Mouse (Mus musculus): ENCODE data around the gene Tsc22d4. TPM values are rescaled to one million over a fixed set of nuclear protein-coding genes. Genes with fewer than 3 reads are reported as not detected.

Tsc22d4 gene
- polyA plus RNA-seq, 1 experiment: 440 TPM

DNA sequence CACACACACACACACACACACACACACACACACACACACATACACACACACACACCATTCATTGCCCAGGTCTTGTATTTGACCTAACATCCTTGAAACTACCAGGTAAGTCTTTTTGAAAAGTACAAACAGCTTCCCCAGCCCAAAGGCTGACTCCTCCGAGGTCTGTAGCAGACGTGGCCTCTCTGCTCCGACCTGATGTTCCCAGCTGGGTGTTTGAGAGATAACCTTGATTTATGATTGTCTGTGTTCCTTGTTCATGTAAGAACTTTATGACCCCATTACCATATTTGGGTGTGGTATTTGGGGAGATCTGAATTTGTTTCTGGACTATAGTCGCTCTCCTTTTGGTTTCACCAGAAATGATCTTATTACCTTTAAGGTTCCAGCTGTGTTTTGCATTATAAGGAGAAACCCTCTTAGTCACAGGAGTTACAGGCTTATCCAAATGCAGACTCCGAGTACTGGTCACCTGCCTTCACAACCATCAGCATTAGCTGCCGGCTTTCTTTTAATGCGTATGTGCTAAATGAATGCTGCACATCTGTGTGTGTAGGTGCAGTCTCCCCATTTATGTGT is 31.8 kb downstream of the Tsc22d4 start:
- no peak for TF ChIP-seq GATA1 (IDR thresholded peaks at IDR 0.05; ENCODE audit: low read length)

DNA sequence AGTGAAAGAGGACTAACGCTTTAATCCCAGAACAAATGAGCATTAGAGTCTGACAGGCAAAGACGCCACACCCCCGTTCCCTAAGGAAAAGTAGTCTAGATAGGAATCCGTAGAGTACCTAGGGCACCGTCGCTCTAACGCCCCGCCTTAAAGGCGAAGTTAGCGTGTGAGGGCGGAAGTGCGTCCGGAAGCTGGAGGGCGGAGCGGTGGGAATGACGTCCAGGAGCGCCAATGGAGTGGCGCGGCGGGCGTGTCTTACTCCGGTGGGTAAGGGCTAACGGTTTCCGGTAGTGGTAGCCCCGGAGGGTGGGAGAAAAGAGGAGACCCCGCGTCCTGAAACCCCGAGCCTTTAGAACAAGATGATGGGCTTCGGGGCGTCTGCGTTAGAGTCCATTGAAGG is 33.1 kb downstream of the Tsc22d4 start, which contains the start of gene Ppp1r35:
TSS of gene Ppp1r35 (plus strand) at position 215 of the 400 bp plus-strand sequence.
- no peak for TF ChIP-seq GATA1 (IDR thresholded peaks at IDR 0.05; ENCODE audit: low read length)

GRCm38 (mm10) chr5:137779053-137779933 is 33.8 kb downstream of the Tsc22d4 start:
- TF ChIP-seq GATA1 (IDR thresholded peaks at IDR 0.05; ENCODE audit: low read length): no peak

DNA sequence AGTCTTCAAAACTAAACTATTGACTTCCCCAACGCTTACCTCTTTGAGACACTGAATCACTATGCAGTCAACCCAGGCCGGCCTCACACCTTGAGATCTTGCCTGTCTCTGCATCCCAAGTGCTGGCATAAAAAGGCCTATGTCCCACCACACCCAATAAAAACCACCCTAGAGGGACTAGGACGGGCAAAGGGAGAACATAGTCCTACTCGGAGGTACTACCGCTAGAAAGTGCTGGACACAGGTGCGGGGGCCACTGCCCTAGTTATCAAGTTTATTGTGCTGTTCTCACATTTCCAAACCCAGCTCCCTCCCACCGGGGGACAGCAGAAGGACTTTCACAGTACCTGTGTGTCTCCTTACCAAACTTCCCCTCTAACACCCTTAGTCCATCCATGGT is 36.1 kb downstream of the Tsc22d4 start:
- no peak for TF ChIP-seq GATA1 (IDR thresholded peaks at IDR 0.05; ENCODE audit: low read length)

DNA sequence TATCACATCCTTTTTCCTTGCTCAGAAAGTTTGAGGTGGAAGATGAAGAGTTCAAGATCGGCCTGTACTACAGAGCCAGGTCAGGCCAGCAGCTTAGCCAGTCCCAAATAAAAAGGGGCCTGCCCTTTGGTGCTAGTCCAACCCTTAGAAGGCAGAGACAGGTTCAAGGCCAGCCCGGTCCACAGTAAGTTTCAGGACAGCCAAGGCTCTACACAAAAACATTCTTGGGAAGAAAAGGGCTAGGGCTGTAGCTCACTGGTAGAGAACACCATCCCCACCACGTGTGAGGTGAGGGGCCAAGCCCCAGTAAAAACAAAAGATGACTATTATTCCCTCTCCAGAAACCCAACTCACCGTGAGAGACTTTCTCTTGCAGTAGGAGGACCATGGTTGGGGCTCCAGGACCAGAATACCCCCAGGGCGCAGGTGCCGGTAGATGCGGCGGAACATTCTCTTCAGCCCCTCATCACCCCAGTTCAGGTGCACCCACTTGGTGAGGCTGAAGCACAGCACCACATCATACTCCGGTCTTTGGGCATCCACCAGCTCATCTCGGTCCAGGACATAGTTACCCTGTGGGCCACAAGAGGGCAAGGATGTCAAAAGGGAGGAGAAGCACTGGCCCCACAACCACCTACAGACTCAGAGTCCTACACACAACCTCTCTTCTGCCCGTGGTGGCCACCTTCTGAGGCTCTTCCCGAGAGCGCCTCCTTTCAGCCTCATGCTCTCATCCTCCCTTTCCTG is 37.4 kb downstream of the Tsc22d4 start:
- TF ChIP-seq GATA1 (IDR thresholded peaks at IDR 0.05; ENCODE audit: low read length): no peak

DNA sequence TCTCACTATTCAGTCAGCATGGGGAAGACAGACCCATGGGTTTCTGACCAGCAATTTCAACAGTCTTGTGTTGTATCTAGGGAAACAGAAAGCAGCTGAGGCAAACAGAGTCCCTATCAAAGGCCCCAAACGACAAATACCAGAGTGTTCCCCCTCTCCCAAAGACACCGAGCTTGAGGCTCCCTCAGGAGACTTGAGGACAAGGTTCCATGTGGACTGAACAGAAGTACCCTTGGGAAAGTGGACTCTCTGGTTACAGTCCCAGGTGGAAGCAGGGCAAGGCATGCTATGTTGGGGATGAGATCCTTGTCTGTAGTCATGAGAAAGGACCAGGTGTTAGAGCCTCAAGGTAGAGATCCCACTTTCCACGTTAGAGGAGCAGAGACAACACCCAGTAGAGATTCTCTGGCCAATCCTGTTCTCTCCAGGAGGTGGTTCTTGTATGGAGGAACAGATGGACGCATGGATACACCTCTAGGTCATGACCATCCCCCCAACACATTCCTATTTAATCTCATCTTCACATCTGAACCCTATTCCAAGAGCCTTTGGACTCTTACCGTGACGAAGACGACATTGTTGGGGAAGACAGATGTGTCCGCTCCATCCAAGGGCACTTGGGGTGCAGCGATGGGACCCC is 38.5 kb downstream of the Tsc22d4 start:
- no peak for TF ChIP-seq GATA1 (IDR thresholded peaks at IDR 0.05; ENCODE audit: low read length)

DNA sequence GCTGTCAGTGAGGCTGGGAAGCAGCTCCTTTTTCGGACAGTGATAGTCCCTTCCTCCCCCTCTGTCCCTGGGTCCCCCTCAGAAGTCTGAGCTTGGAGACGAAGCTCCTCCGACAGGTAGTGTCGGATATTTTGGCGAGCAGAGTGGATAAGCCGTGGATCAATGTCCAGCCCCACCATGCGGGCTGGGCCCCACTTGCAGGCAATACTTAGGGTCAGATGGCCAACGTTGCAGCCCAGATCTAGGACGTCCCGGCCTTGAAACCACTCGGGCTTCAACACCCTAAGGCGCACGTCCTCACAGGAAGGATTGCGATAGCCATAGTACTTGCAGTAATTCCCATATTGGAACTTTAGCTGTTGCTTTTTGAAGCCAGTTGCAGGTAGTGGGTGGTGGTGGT is 39.0 kb downstream of the Tsc22d4 start:
- TF ChIP-seq GATA1 (IDR thresholded peaks at IDR 0.05; ENCODE audit: low read length): no peak

DNA sequence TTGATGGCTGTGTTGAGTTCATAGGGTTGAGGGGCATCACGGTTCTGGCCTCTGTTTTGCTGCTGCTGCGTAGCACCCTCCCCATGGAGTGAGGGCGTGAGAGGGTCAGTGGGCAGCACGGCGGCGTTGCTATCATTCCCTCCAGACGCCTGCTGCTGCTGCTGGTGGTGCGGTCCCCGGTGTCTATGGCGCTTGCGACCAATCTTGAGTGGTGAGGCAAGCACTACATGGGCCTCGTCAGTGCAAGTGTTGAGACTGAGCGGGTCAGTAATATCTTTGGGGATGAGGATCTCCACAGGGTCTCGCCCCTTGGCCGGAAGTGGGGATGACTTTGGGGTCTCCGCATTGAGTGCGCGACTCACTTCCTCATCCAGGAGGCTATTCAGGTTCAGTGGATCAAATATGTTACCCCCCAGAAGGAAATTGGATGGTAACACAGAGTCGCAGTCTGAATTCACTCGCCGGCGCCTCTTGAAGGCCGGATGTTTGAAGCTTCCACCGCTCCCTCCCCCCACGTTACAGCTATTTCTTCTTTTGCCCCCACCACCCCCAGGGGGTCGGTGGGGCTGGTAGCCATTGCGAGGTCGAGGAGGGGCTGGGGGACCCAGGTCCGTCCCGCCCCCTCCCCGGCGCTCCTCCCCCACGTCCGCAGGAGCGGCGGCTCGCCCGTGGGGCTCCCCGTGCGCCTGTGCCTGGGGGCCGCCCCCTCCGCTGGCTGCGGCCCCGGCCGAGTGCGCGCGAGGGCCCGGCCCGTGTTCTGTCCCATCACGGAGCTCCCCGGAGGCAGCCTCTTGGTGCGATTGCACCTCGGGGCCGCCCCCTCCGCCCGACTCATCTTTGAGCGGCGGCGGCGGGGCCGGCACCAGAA is 39.9 kb downstream of the Tsc22d4 start:
- TF ChIP-seq GATA1 (IDR thresholded peaks at IDR 0.05; ENCODE audit: low read length): no peak

- TF ChIP-seq GATA1 (IDR thresholded peaks at IDR 0.05; ENCODE audit: low read length): no peak
Measured at GRCm38 (mm10) chr5:137786109-137786942, 40.8 kb downstream of the Tsc22d4 start.

DNA sequence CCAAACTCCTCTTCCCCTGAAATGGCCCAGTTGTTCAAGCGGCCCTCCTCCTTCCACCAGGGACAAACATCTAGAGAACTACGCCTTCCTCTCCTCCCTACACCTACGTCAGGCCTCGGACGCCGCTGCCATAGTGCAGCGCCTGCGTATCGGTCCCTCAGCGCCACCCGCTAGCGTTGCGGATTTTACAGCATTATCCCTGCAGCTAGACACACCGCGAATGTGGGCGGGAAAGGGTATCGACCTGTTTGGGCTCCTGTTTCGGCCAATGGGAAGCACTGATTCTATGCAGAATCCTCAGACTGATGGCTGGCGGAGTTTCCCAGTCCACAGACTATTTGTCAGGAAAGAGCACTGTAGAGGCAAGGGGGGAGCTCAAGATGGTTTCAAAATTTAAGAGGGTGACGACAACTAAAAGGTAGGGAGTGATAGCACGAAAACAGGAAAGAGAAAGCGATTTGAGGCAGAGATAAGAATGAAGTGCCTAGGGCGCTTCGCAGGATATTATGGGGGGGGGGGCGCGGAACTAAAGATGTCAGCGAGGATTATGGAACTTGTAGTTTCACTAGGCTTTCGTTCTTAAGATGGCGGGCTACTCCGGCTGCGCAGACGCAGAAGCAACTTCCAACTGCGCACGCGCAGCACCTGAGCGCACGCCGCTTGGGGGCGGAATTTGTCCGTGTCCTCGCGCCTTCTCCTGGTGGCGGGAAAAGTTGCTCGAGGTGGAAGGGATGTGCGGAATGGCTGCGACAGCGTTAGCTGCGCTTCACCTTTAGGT is 41.8 kb downstream of the Tsc22d4 start, which contains the start of the genes Mepce and Zcwpw1:
TSS of gene Mepce (minus strand) at position 505 of the 778 bp plus-strand sequence.
TSS of gene Zcwpw1 (plus strand) at position 648 of the 778 bp plus-strand sequence.
- TF ChIP-seq GATA1 (IDR thresholded peaks at IDR 0.05; ENCODE audit: low read length): no peak

DNA sequence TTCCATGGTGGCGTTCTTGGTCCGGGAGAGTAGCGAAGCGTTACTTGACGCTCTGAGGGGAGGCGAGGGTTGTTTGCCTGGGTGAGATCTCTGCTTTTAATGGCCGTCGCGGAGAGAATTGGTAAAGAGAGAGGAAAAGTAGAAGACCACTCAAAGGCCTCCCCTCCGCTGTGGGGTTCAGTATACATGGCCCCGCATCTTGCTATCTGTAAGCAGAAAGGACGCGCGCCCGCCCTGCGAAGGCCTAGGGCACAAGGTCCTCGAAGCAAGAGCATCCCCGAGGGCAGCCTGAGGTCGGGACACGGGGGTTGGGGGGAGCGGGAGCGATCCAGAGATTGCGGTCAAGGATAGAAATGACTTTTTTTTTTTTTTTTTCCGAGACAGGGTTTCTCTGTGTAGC is 42.6 kb downstream of the Tsc22d4 start:
- TF ChIP-seq GATA1 (IDR thresholded peaks at IDR 0.05; ENCODE audit: low read length): no peak

- no peak for TF ChIP-seq GATA1 (IDR thresholded peaks at IDR 0.05; ENCODE audit: low read length)
Measured at GRCm38 (mm10) chr5:137788946-137789531, 43.5 kb downstream of the Tsc22d4 start.

All from G1E-ER4 (cell line).